Mouse (Mus musculus): ENCODE data around the gene Pde10a.

- TF ChIP-seq CTCF (IDR thresholded peaks at IDR 0.05; ENCODE audit: extremely low read depth, insufficient read length, insufficient replicate concordance, low read depth, low read length) (0 out of 2 replicates have a peak, but pooled peaks have one; percentile 8), POLR2A (IDR thresholded peaks at IDR 0.05; ENCODE audit: low read depth, low read length) (no peak)
Measured at GRCm38 (mm10) chr17:8991160-8991559, 466.0 kb downstream of the Pde10a start.

All from small intestine, adult 2 months (tissue).